Mouse (Mus musculus): Measurements from ENCODE around the gene Gm47791.

GRCm38 (mm10) chr1:82804059-82804458, 33.0 kb upstream of the Gm47791 start:
- TF ChIP-seq CTCF (IDR thresholded peaks at IDR 0.05; ENCODE audit: low read depth, low read length), result no peak
- no peak for TF ChIP-seq TAL1 (conservative IDR thresholded peaks at IDR 0.05; ENCODE audit: low read depth, low read length)
- no peak for TF ChIP-seq GATA1 (IDR thresholded peaks at IDR 0.05; ENCODE audit: borderline replicate concordance, low read length)
- no peak for TF ChIP-seq POLR2AphosphoS5 (IDR thresholded peaks at IDR 0.05; ENCODE audit: insufficient replicate concordance, low read depth, low read length)

Measured in G1E (cell line).